Mouse (Mus musculus): Measurements from ENCODE around the gene Trmt11. TPM values are rescaled to one million over a fixed set of nuclear protein-coding genes. Genes with fewer than 3 reads are reported as not detected.
A peak's percentile ranks its signal among the peaks of the same experiment; 100 is the strongest.

Gene Trmt11
- polyA plus RNA-seq, 1 experiment: not detected

DNA sequence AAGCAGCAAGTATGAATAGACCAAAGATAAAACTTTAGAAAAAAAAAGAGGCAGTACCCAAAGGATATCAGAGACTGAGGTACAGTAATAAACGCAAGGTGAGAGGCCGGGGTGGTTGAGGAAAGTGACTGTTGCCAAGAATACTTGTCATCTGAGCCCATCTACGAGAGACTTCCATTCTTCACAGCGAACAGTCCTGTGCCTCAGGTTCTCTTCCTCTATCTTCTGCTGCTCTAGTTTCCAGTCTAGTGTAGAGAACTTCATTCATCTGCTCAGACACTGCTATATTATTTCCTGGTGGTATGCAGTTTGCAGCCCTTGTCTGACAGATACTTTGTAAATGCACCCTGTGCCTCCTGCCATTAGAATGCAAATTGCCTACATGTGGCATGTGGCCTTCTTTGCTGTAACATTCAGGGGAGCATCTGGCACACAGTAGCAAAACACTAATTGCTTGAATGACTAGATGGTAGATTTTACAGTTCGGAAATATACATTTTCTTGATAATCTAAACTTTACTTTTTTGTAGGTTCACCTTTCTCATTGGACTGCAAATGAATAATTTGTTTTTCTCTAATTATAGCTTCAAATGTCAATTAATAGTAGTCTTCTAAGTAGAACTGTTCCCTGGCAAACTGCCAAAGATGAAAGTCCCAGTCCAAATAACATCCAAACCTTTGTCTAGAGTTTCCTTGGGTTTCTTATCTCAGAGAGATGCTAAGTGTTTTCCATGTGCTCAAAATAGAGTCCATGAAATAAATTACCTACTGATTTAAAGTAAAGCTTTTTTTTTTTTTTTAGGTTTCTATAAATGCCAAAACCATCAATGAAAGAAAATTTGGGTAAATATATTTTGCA lies 23.8 kb upstream of the Trmt11 start:
- Histone ChIP-seq H3K27ac (ENCODE audit: insufficient read depth, low read depth, low read length) (no peak overlapping the region), H3K4me1 (ENCODE audit: control insufficient read depth, insufficient read depth, low read length) (no peaks in the 10 kb centered on the region), H3K4me3 (ENCODE audit: insufficient read depth, low read depth, low read length) (no peak overlapping the region)
- TF ChIP-seq CTCF (IDR thresholded peaks at IDR 0.05; ENCODE audit: insufficient read depth, low read depth, low read length) (no peak), POLR2A (IDR thresholded peaks at IDR 0.05; ENCODE audit: insufficient read depth, low read depth, low read length) (no peak)
- WGBS: 49% methylated on average over 5 of the region's 5 CpGs

DNA sequence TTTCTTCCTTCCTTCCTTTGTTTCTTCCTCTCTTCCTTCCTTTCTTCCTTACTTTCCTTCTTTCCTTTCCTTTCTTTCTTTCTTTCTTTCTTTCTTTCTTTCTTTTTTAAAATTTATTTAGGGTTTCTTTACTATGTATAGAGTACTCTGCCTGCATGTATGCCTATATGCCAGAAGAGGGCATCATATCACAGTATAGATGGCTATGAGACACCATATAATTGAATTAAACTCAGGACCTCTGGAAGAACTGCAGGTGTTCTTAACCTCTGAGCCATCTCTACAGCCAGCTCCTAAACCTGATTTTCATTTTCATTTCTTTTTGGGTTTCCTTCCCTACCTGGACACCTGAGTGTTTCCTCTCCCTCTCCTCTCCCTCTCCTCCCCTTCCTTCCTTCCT lies 22.4 kb upstream of the Trmt11 start:
- Histone ChIP-seq H3K4me3 (ENCODE audit: insufficient read depth, low read depth, low read length) (no peak overlapping the region), H3K27ac (ENCODE audit: insufficient read depth, low read depth, low read length) (no peak overlapping the region), H3K4me1 (ENCODE audit: control insufficient read depth, insufficient read depth, low read length) (no peaks in the 10 kb centered on the region)
- no peak for TF ChIP-seq POLR2A (IDR thresholded peaks at IDR 0.05; ENCODE audit: insufficient read depth, low read depth, low read length)
- TF ChIP-seq CTCF (IDR thresholded peaks at IDR 0.05; ENCODE audit: insufficient read depth, low read depth, low read length): no peak

DNA sequence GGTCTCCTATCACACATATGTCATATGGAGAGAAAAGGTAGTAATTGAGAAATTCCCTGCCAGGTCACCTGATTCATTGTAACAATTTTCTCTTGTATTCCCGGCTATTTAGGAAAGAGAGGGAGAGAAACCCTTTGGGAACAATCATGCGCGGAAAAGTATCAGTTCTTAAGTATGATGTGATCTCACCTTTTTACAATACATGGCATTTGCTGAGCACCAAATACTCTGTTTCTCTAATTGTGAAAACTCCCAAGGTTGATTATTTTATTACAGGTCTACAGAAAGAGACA lies 18.3 kb upstream of the Trmt11 start:
- H3K4me1 ChIP-seq (ENCODE audit: control insufficient read depth, insufficient read depth, low read length): no peaks in the 10 kb centered on the region
- TF ChIP-seq POLR2A (IDR thresholded peaks at IDR 0.05; ENCODE audit: insufficient read depth, low read depth, low read length) (no peak), CTCF (IDR thresholded peaks at IDR 0.05; ENCODE audit: insufficient read depth, low read depth, low read length) (no peak)
- WGBS: 35% methylated on average over 3 of the region's 3 CpGs
- no peak overlapping the region for H3K27ac ChIP-seq (ENCODE audit: insufficient read depth, low read depth, low read length)
- no peak overlapping the region for H3K4me3 ChIP-seq (ENCODE audit: insufficient read depth, low read depth, low read length)

DNA sequence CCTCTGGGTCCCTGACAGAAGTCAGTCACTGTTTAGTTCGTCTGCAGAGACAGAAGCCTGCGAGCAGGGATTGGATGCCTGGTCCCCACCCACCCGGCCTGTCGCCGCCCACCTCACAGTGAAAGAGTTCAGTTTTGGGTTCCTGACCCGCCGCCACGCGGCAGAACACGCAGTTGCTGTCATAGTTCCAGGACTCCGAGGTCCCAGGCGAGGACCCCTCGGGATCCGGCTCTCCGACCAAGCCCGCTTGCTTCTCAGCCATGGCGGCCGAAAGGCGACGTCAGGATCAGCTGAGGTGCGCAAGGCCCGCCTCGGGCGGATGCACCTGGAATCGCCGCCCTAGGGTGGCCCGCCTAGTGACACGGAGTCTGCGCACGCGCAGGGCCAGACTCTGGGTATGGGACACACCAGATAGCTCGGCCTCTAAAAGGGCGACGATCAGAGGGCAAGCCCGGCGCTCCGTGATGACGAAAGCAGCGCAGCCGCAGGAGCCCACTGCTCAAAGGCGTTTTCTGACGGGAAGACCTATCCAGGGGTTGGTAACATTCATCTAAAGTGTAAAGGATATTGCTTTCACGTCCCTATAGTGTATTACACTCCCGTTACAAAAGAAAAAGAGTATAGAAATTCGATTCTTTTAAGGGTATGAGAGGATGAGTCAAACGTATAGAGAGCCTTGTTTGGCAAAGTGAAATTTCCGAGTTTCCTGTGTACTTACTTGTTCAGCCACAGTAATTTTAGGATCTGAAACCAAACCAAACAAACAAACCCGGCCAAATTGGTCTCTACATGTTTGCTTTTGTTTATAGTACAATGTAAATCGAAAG lies 17.8 kb upstream of the Trmt11 start:
- Histone ChIP-seq H3K4me3 (ENCODE audit: insufficient read depth, low read depth, low read length) (peak overlapping the region; percentile 87), H3K4me1 (ENCODE audit: control insufficient read depth, insufficient read depth, low read length) (no peaks in the 10 kb centered on the region), H3K27ac (ENCODE audit: insufficient read depth, low read depth, low read length) (peak overlapping the region; percentile 89)
- WGBS: 1% methylated on average over 49 of the region's 49 CpGs
- TF ChIP-seq CTCF (IDR thresholded peaks at IDR 0.05; ENCODE audit: insufficient read depth, low read depth, low read length) (peak; percentile 56; the same call in 1 of the 2 replicates), POLR2A (IDR thresholded peaks at IDR 0.05; ENCODE audit: insufficient read depth, low read depth, low read length) (peak; percentile 85)

DNA sequence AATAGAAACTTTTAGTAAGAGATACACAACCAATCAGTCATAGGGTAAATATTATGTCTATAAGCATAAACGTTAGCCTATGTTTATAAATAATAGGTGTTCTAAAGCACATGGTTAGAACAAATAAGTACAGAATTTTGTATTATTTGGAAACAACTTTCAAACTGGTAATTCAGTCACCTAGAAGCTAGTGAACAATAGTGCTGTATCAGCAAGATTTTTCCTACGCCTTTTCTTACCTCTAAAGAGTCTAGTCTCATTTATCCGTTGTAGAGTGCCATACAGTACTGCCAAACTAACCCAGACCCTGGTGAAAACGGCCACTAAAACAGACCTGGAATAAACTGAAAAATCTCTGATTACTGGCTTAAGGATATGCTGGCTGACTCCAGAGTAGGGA lies 12.5 kb upstream of the Trmt11 start:
- Histone ChIP-seq H3K4me1 (ENCODE audit: control insufficient read depth, insufficient read depth, low read length) (no peaks in the 10 kb centered on the region), H3K27ac (ENCODE audit: insufficient read depth, low read depth, low read length) (no peak overlapping the region), H3K4me3 (ENCODE audit: insufficient read depth, low read depth, low read length) (no peak overlapping the region)
- TF ChIP-seq CTCF (IDR thresholded peaks at IDR 0.05; ENCODE audit: insufficient read depth, low read depth, low read length) (no peak), POLR2A (IDR thresholded peaks at IDR 0.05; ENCODE audit: insufficient read depth, low read depth, low read length) (no peak)
- 85% methylated on average over 4 of the region's 4 CpGs for WGBS

DNA sequence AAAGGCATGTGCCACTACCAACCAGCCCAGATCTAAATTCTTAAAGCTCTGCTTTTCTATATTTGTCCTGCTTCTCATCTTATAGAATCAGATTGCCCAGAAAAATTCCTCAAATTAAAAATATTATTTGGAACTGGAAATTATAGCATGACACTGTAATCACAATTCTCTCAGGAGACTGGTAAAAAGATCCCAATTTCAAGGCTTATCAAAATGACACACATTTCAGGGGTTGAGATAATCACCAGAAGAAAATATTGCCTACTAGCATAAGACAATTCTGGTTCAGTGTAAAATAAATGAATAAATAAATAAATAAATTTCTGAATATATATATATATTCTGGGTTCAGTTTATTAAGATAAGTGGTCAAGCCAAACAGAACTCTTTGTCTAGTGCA lies 9.1 kb upstream of the Trmt11 start:
- TF ChIP-seq POLR2A (IDR thresholded peaks at IDR 0.05; ENCODE audit: insufficient read depth, low read depth, low read length): no peak
- TF ChIP-seq CTCF (IDR thresholded peaks at IDR 0.05; ENCODE audit: insufficient read depth, low read depth, low read length): no peak
- Histone ChIP-seq H3K4me1 (ENCODE audit: control insufficient read depth, insufficient read depth, low read length) (no peaks in the 10 kb centered on the region), H3K4me3 (ENCODE audit: insufficient read depth, low read depth, low read length) (no peak overlapping the region), H3K27ac (ENCODE audit: insufficient read depth, low read depth, low read length) (no peak overlapping the region)

DNA sequence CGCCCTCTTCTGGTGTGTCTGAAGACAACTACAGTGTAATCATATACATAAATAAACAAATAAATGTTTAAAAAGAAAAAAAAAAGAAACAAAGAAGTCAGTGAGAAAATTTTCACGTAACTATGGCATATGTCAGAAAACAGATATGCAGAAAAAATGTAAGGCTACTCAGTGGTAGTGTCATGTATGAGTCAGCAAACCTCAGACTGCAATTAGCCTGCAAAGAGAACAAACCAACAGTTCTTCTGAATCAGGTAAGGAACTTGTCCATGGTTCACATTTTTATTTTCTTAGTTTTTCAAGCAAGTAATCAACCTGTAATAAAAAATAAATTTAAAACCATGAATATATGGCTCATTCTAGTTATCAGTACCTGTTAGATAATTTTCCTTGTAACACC lies 7.6 kb upstream of the Trmt11 start:
- Histone ChIP-seq H3K4me1 (ENCODE audit: control insufficient read depth, insufficient read depth, low read length) (no peaks in the 10 kb centered on the region), H3K27ac (ENCODE audit: insufficient read depth, low read depth, low read length) (no peak overlapping the region), H3K4me3 (ENCODE audit: insufficient read depth, low read depth, low read length) (no peak overlapping the region)
- TF ChIP-seq POLR2A (IDR thresholded peaks at IDR 0.05; ENCODE audit: insufficient read depth, low read depth, low read length) (no peak), CTCF (IDR thresholded peaks at IDR 0.05; ENCODE audit: insufficient read depth, low read depth, low read length) (no peak)
- WGBS: 74% methylated on average over 2 of the region's 2 CpGs

DNA sequence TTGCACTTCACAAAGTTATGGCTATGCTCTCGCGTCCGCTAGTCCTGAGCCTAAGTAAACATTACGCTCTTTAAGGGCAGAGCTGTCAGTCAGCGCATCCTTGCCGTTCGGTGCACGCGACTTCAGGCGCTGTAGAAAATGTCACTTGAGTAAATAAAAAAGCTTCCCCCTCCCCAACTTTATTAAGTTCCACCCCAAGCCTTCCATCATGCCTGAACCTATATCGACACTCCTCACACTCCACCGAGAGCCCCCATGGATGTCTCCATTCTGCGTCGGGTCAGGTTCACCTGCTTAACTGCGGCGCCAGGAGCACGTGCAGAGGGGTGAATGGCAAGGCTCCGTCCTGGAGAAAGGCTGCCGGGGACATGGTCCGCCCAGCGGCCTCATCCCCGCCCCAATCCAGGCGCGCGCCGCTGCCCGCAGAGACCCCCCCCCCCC lies 435 bp downstream of the Trmt11 start:
- Histone ChIP-seq H3K4me1 (ENCODE audit: control insufficient read depth, insufficient read depth, low read length) (peaks cover 2% of the 10 kb centered on the region; the same call in 1 of the 2 replicates), H3K27ac (ENCODE audit: insufficient read depth, low read depth, low read length) (no peak overlapping the region)
- WGBS: under 1% methylated on average over 27 of the region's 27 CpGs

DNA sequence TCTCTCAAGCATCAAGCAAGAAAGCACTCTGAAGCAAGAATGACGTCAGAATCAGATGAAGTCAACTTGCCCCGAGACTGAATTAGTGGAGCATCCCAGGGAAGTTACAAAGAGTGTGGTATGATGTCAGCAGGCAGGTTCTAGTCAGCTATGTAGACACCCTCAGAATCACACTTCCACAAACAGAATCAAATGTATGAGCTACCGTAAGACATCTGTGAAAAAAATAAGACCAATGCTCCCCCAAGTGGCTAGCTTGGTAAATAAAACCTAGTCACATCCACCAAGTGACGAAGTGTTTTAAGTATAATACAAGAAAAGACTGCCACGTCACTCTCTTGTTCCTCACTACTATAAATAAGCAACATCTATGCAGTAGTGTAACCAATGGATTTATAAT lies 13.5 kb downstream of the Trmt11 start:
- Histone ChIP-seq H3K4me3 (ENCODE audit: insufficient read depth, low read depth, low read length) (no peak overlapping the region), H3K4me1 (ENCODE audit: control insufficient read depth, insufficient read depth, low read length) (no peaks in the 10 kb centered on the region), H3K27ac (ENCODE audit: insufficient read depth, low read depth, low read length) (no peak overlapping the region)
- TF ChIP-seq POLR2A (IDR thresholded peaks at IDR 0.05; ENCODE audit: insufficient read depth, low read depth, low read length): no peak
- TF ChIP-seq CTCF (IDR thresholded peaks at IDR 0.05; ENCODE audit: insufficient read depth, low read depth, low read length): no peak
- 37% methylated on average over 5 of the region's 5 CpGs for WGBS

More for the DNA sequence above, 435 bp downstream of the Trmt11 start:
- no peak for TF ChIP-seq CTCF (IDR thresholded peaks at IDR 0.05; ENCODE audit: insufficient read depth, low read depth, low read length)
- no peak; the same call in 1 of the 2 replicates for TF ChIP-seq POLR2A (IDR thresholded peaks at IDR 0.05; ENCODE audit: insufficient read depth, low read depth, low read length)
- H3K4me3 ChIP-seq (ENCODE audit: insufficient read depth, low read depth, low read length): peak overlapping the region; percentile 73

All from olfactory bulb, adult 2 months (tissue).